ENCODE assay signal across 23 mouse cellular contexts in the genomic region with DNA sequence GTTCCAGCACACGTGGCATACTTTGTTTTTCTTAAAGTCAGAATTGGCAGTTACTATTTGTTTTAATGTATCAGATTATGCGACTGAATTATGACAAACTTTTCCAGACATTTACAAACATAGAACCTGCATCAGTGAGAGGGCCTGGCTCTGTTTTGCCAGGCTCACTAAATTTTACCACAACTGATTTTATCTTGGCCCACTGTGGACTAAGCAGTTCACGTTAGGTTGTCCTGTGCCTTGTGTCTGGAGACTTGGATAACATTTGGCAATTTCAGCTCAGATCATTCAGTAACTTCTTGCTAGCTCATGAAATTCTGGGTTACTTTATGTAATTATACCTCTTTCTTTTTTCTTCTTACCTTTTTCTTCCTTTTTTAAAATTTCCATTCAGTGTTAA.
"Had no signal": no experiment of that assay in that cellular context is flagged by ENCODE, and none has a peak within 500 bp of the region (broad histone marks: within the 10 kb centered on the region; RNA-seq: fewer than 3 reads in every experiment).

No protein-coding gene starts in this region.

- H3K27ac ChIP-seq: heart, adult 2 months; heart, embryonic 13.5 days; heart, embryonic 15.5 days; hindbrain, embryonic 13.5 days; hindbrain, embryonic 15.5 days; hindbrain, postnatal 0 days; layer of hippocampus, adult 2 months; limb, embryonic 13.5 days; limb, embryonic 15.5 days had no signal

- DNase-seq: gastrocnemius, postnatal 14 days; gastrocnemius, postnatal 36 days; heart, adult 11 months; heart, adult 2 months; heart, postnatal 14 days; heart, postnatal 36 days; kidney, adult 11 months; kidney, adult 8-10 months; kidney, postnatal 10 days; kidney, postnatal 25 days; kidney, postnatal 4 days; layer of hippocampus, postnatal 36 days; left cerebral cortex, postnatal 4 days had no signal

- H3K9ac ChIP-seq: heart, embryonic 13.5 days; heart, embryonic 15.5 days; hindbrain, embryonic 13.5 days; hindbrain, embryonic 15.5 days; limb, embryonic 13.5 days; limb, embryonic 15.5 days had no signal

- H3K4me3 ChIP-seq: heart, adult 2 months; heart, embryonic 13.5 days; heart, embryonic 15.5 days; hindbrain, embryonic 13.5 days; hindbrain, embryonic 15.5 days; layer of hippocampus, adult 2 months; limb, embryonic 13.5 days; limb, embryonic 15.5 days had no signal

- H3K4me2 ChIP-seq: heart, embryonic 11.5 days; heart, embryonic 13.5 days; heart, embryonic 15.5 days; hindbrain, embryonic 13.5 days; hindbrain, embryonic 15.5 days; limb, embryonic 13.5 days; limb, embryonic 15.5 days had no signal

- H3K27me3 ChIP-seq: heart, embryonic 13.5 days; heart, embryonic 15.5 days; hindbrain, embryonic 13.5 days; hindbrain, embryonic 15.5 days; limb, embryonic 13.5 days; limb, embryonic 15.5 days had no signal

- ATAC-seq: hindbrain, postnatal 0 days; intestine, embryonic 16.5 days had no signal

- H3K9me3 ChIP-seq: heart, embryonic 13.5 days; heart, embryonic 15.5 days; hindbrain, embryonic 13.5 days; hindbrain, embryonic 15.5 days; limb, embryonic 13.5 days; limb, embryonic 15.5 days had no signal
